Mouse (Mus musculus): ENCODE results near the gene Cox8b.

GRCm38 (mm10) chr7:140912293-140912692, 12.0 kb upstream of the Cox8b start:
- TF ChIP-seq POLR2A (IDR thresholded peaks at IDR 0.05; ENCODE audit: low read depth, low read length): no peak
- no peak for TF ChIP-seq CTCF (IDR thresholded peaks at IDR 0.05; ENCODE audit: extremely low read depth, insufficient read depth, insufficient read length, insufficient replicate concordance)

Measured in spleen, adult 2 months (tissue).